In the genomic region with DNA sequence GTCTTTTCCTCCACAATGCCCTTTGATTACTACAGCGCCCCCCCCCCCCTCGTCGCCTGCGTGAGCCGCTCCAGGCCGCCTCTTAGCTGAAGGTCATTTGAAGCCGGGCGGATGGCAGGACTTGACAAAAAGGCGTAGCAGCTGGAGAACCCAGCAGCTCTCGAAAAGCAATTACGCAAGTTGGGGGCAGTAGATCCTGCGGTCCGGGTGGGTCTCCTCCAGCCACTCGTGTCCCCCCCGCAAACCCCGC, we compare ENCODE assay signal across 8 mouse cellular contexts. TPM values are rescaled to one million over a fixed set of nuclear protein-coding genes. Genes with fewer than 3 reads are reported as not detected.
DNase-seq lines count a peak whose midpoint lies in the region; ATAC-seq and TF ChIP-seq lines count a peak whose summit lies in the region.

No protein-coding gene starts in this region.

- H3K4me3 ChIP-seq in heart, embryonic 12.5 days: peak overlapping the region; percentile 99
- peak overlapping the region; percentile 98 for H3K4me3 ChIP-seq in E14TG2a.4 (replicated peaks; ENCODE audit: low read length)
- peak overlapping the region; percentile 98 for H3K4me3 ChIP-seq in forebrain, embryonic 14.5 days (ENCODE audit: low read depth, low read length)
- peak overlapping the region; percentile 89 for H3K4me3 ChIP-seq in liver, embryonic 15.5 days (replicated peaks)

- TF ChIP-seq CTCF in E14TG2a.4 (conservative IDR thresholded peaks at IDR 0.05; ENCODE audit: low read length): no peak

- DNase-seq in heart, adult 18-20 months: no peak
- DNase-seq in forebrain, embryonic 14.5 days (ENCODE audit: low spot score): no peak
- no peak for DNase-seq in urinary bladder, postnatal 4 days (ENCODE audit: low spot score in 2 of 2)
- DNase-seq in natural killer cell, adult 2 months (ENCODE audit: low spot score in 2 of 2): no peak
- DNase-seq in right cerebral cortex, adult 2 months (ENCODE audit: low spot score in 2 of 2): no peak

- under 1% methylated on average over 16 of the region's 16 CpGs for WGBS in heart, embryonic 12.5 days
- 0% methylated on average over 16 of the region's 16 CpGs for WGBS in forebrain, embryonic 14.5 days
- under 1% methylated on average over 15 of the region's 16 CpGs for WGBS in liver, embryonic 15.5 days (ENCODE audit: insufficient replicate concordance)

- H3K27me3 ChIP-seq in heart, embryonic 12.5 days (replicated peaks): no peaks in the 10 kb centered on the region
- H3K27me3 ChIP-seq in E14TG2a.4 (ENCODE audit: insufficient read depth, low read length): no peaks in the 10 kb centered on the region
- H3K27me3 ChIP-seq in forebrain, embryonic 14.5 days (replicated peaks; ENCODE audit: control insufficient read depth, insufficient read depth, low read length): no peaks in the 10 kb centered on the region
- H3K27me3 ChIP-seq in liver, embryonic 15.5 days: no peaks in the 10 kb centered on the region

- peak; percentile 56 for ATAC-seq in heart, embryonic 12.5 days (ENCODE audit: insufficient number of reproducible peaks, low FRiP score)
- no peak for ATAC-seq in forebrain, embryonic 14.5 days
- peak; percentile 32 for ATAC-seq in liver, embryonic 15.5 days (ENCODE audit: insufficient read depth)

- peak overlapping the region; percentile 96 for H3K27ac ChIP-seq in heart, embryonic 12.5 days (ENCODE audit: poor library complexity, severe bottlenecking)
- peak overlapping the region; percentile 91 for H3K27ac ChIP-seq in forebrain, embryonic 14.5 days (ENCODE audit: low read depth, low read length)
- H3K27ac ChIP-seq in liver, embryonic 15.5 days (replicated peaks): peak overlapping the region; percentile 93

- H3K9me3 ChIP-seq in heart, embryonic 12.5 days (replicated peaks): no peaks in the 10 kb centered on the region
- no peaks in the 10 kb centered on the region for H3K9me3 ChIP-seq in E14TG2a.4 (ENCODE audit: low read length)
- no peaks in the 10 kb centered on the region for H3K9me3 ChIP-seq in forebrain, embryonic 14.5 days (replicated peaks; ENCODE audit: control insufficient read depth, low read length)
- H3K9me3 ChIP-seq in liver, embryonic 15.5 days (replicated peaks): no peaks in the 10 kb centered on the region

- peaks cover 21% of the 10 kb centered on the region for H3K36me3 ChIP-seq in heart, embryonic 12.5 days
- H3K36me3 ChIP-seq in E14TG2a.4 (ENCODE audit: insufficient read depth, low read length): peaks cover 63% of the 10 kb centered on the region
- peaks cover 29% of the 10 kb centered on the region for H3K36me3 ChIP-seq in forebrain, embryonic 14.5 days (ENCODE audit: control insufficient read depth, insufficient read depth, low read length)
- peaks cover 31% of the 10 kb centered on the region for H3K36me3 ChIP-seq in liver, embryonic 15.5 days (replicated peaks)

- peak overlapping the region; percentile 85 for H3K9ac ChIP-seq in heart, embryonic 12.5 days
- H3K9ac ChIP-seq in forebrain, embryonic 14.5 days (ENCODE audit: low read length): peak overlapping the region; percentile 86
- H3K9ac ChIP-seq in liver, embryonic 15.5 days: peak overlapping the region; percentile 82

- peaks cover 19% of the 10 kb centered on the region for H3K4me1 ChIP-seq in heart, embryonic 12.5 days (replicated peaks)
- peaks cover 39% of the 10 kb centered on the region for H3K4me1 ChIP-seq in E14TG2a.4 (replicated peaks; ENCODE audit: low read depth, low read length)
- H3K4me1 ChIP-seq in forebrain, embryonic 14.5 days (ENCODE audit: control insufficient read depth, insufficient read depth, low read length): peaks cover 9% of the 10 kb centered on the region
- peaks cover 45% of the 10 kb centered on the region for H3K4me1 ChIP-seq in liver, embryonic 15.5 days (replicated peaks)

- H3K4me2 ChIP-seq in heart, embryonic 12.5 days: peak overlapping the region; percentile 80
- peak overlapping the region; percentile 73 for H3K4me2 ChIP-seq in forebrain, embryonic 14.5 days (ENCODE audit: low read length)
- H3K4me2 ChIP-seq in liver, embryonic 15.5 days: peak overlapping the region; percentile 91

RNA-seq across cellular contexts. Expression of gene Nfx1, which starts 0.2 kb away (rescaled TPM):
- 67.8 and 75.0 TPM in 2 replicates for polyA plus RNA-seq in heart, embryonic 12.5 days (2016; fragmentation: Nextera tagmentation; extraction: Ambion mirVana)
- 10 to 100 TPM; 21.2 to 21.8 TPM for total RNA-seq in heart, adult 18-20 months (2021)
- 75.9 and 97.1 TPM in 2 replicates for polyA plus RNA-seq in forebrain, embryonic 14.5 days (2014; fragmentation: Nextera tagmentation; extraction: Ambion mirVana)
- polyA plus RNA-seq in liver, embryonic 15.5 days (2015; fragmentation: Nextera tagmentation; extraction: Ambion mirVana): 27.9 and 28.0 TPM in 2 replicates

RNA-seq across cellular contexts. Expression of gene Chmp5, which starts 22.3 kb away (rescaled TPM):
- polyA plus RNA-seq in heart, embryonic 12.5 days (2016; fragmentation: Nextera tagmentation; extraction: Ambion mirVana): 76.2 and 79.4 TPM in 2 replicates
- 10 to 100 TPM; 37.4 to 38.6 TPM for total RNA-seq in heart, adult 18-20 months (2021)
- polyA plus RNA-seq in forebrain, embryonic 14.5 days (2014; fragmentation: Nextera tagmentation; extraction: Ambion mirVana): 192 and 200 TPM in 2 replicates
- polyA plus RNA-seq in liver, embryonic 15.5 days (2015; fragmentation: Nextera tagmentation; extraction: Ambion mirVana): 40.7 and 42.4 TPM in 2 replicates

RNA-seq across cellular contexts. Expression of gene Bag1, which starts 22.4 kb away (rescaled TPM):
- polyA plus RNA-seq in heart, embryonic 12.5 days (2016; fragmentation: Nextera tagmentation; extraction: Ambion mirVana): 206 and 214 TPM in 2 replicates
- total RNA-seq in heart, adult 18-20 months (2021): 100 to 1,000 TPM; 273 to 283 TPM
- polyA plus RNA-seq in forebrain, embryonic 14.5 days (2014; fragmentation: Nextera tagmentation; extraction: Ambion mirVana): 209 and 216 TPM in 2 replicates
- 110 and 114 TPM in 2 replicates for polyA plus RNA-seq in liver, embryonic 15.5 days (2015; fragmentation: Nextera tagmentation; extraction: Ambion mirVana)

RNA-seq across cellular contexts. Expression of gene Spink4, which starts 50.7 kb away (rescaled TPM):
- 8.9 and 10.4 TPM in 2 replicates for polyA plus RNA-seq in heart, embryonic 12.5 days (2016; fragmentation: Nextera tagmentation; extraction: Ambion mirVana)
- not detected for total RNA-seq in heart, adult 18-20 months (2021)
- polyA plus RNA-seq in forebrain, embryonic 14.5 days (2014; fragmentation: Nextera tagmentation; extraction: Ambion mirVana): not detected in 2 replicates
- polyA plus RNA-seq in liver, embryonic 15.5 days (2015; fragmentation: Nextera tagmentation; extraction: Ambion mirVana): 0.82 and 0.96 TPM in 2 replicates
